Mouse (Mus musculus): ENCODE measurements around the gene Nfat5.

DNA sequence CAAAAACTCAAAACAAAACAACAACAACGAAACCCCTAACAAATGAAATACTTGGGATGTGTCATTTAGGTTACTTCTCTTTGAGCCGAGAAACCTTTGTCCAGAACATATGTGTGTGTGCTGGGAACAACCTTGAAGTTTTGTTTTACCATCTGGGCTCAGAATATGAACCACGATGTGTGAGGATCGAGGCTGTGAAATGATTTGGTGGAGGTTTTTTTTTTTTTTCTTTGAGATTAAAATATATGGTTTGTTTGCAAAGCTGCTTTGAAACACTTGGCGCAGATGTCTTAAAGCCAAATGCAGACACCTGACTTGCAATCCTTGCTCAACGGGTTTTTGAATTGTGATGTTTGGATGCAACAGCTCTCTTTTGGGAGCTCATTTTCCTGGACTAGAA, 33.1 kb upstream of the Nfat5 start:
- TF ChIP-seq CTCF (IDR thresholded peaks at IDR 0.05; ENCODE audit: low read depth) (no peak), EP300 (optimal IDR thresholded peaks at IDR 0.05) (no peak)

All from stomach, postnatal 0 days (tissue).